Mouse (Mus musculus) liver, embryonic 14.5 days (tissue): ENCODE measurements around the gene Taar8b.
"Not testable (repeated sequence)": the region's sequence is repeated elsewhere in the genome, so short reads cannot be mapped to it uniquely, and the experiment has no call there.

Experiments used
- CTCF ChIP-seq: IDR thresholded peaks from 2 replicates; pipeline ENCODE4 v1.5.1; 2016; ENCODE audit warnings: antibody characterized with exemption, low read depth, control low read depth
- EP300 ChIP-seq: IDR thresholded peaks from 2 replicates; pipeline ENCODE4 v1.6.1; 2016; ENCODE audit warnings: antibody characterized with exemption, low read depth

DNA sequence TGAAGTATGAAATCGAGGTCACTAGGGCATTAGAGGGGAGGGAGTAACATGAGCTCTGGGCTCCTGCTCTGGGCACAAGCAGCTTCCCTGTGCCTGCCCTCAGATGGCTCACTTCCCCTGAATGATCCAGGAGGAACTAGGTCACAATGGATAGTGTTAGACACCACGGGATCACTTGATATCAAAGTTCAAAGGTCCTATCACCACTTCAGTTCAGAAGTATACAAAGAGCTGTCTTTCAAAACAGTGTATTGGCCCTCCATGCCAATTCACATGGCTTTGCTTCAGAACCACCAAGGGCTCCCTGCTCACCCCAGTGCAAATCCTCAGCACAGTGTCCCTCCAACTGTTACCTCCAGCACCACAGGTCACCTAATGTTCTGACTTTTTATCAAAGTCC is 17.3 kb downstream of the Taar8b start:
- not testable (repeated sequence) for TF ChIP-seq CTCF, EP300
